Mouse (Mus musculus): ENCODE results near the gene Fam169b. TPM values are rescaled to one million over a fixed set of nuclear protein-coding genes. Genes with fewer than 3 reads are reported as not detected.

Fam169b gene
- total RNA-seq, 2 experiments from 2014 or later = 0.08 TPM; not detected in 1

- Histone ChIP-seq H3K4me3 (peak overlapping the region; percentile 58), H3K27ac (peak overlapping the region; percentile 67)
- intact Hi-C loops (cut with DNase I) = no loop called here
- no peak for TF ChIP-seq CTCF (IDR thresholded peaks at IDR 0.05)
- peak; percentile 75 for DNase-seq
Observed at GRCm38 (mm10) chr7:68318006-68318788, 44.6 kb downstream of the Fam169b start.

- peak overlapping the region; percentile 67; the same call in 1 of the 2 replicates for H3K27ac ChIP-seq
- DNase-seq = no peak
- no peak for TF ChIP-seq CTCF (IDR thresholded peaks at IDR 0.05)
- peak overlapping the region; percentile 58; the same call in 1 of the 2 replicates for H3K4me3 ChIP-seq
- intact Hi-C loops (cut with DNase I) = no loop called here
Observed at GRCm38 (mm10) chr7:68318979-68319378, 45.3 kb downstream of the Fam169b start.

- peak; percentile 31 for DNase-seq
- H3K4me3 ChIP-seq = peak overlapping the region; percentile 0; the same call in 1 of the 2 replicates
- no peak for TF ChIP-seq CTCF (IDR thresholded peaks at IDR 0.05)
- peak overlapping the region; percentile 29; the same call in 1 of the 2 replicates for H3K27ac ChIP-seq
- intact Hi-C loops (cut with DNase I) = no loop called here
Observed at GRCm38 (mm10) chr7:68320078-68320810, 46.6 kb downstream of the Fam169b start.

- DNase-seq = no peak
- Histone ChIP-seq H3K27ac (peak overlapping the region; percentile 48), H3K4me3 (no peak overlapping the region)
- TF ChIP-seq CTCF (IDR thresholded peaks at IDR 0.05) = no peak
- intact Hi-C loops (cut with DNase I) = no loop called here
Observed at GRCm38 (mm10) chr7:68323051-68323450, 49.4 kb downstream of the Fam169b start.

- Histone ChIP-seq H3K4me3 (no peak overlapping the region), H3K27ac (no peak overlapping the region)
- intact Hi-C loops (cut with DNase I) = no loop called here
- no peak for TF ChIP-seq CTCF (IDR thresholded peaks at IDR 0.05)
- no peak for DNase-seq
Observed at GRCm38 (mm10) chr7:68326190-68326722, 52.6 kb downstream of the Fam169b start.

- intact Hi-C loops (cut with DNase I) = no loop called here
- Histone ChIP-seq H3K27ac (no peak overlapping the region), H3K4me3 (no peak overlapping the region)
- no peak for TF ChIP-seq CTCF (IDR thresholded peaks at IDR 0.05)
- DNase-seq = no peak
Observed at GRCm38 (mm10) chr7:68329000-68329399, 55.4 kb downstream of the Fam169b start.

GRCm38 (mm10) chr7:68332799-68333198, 59.2 kb downstream of the Fam169b start:
- no peak overlapping the region for H3K4me3 ChIP-seq
- intact Hi-C loops (cut with DNase I) = no loop called here
- no peak for DNase-seq
- H3K27ac ChIP-seq = no peak overlapping the region
- TF ChIP-seq CTCF (IDR thresholded peaks at IDR 0.05) = no peak

- peak; percentile 36 for DNase-seq
- intact Hi-C loops (cut with DNase I) = no loop called here
- Histone ChIP-seq H3K27ac (no peak overlapping the region), H3K4me3 (no peak overlapping the region)
- no peak for TF ChIP-seq CTCF (IDR thresholded peaks at IDR 0.05)
Observed at GRCm38 (mm10) chr7:68337080-68337781, 63.6 kb downstream of the Fam169b start.

GRCm38 (mm10) chr7:68338680-68339079, 65.0 kb downstream of the Fam169b start:
- no peak for TF ChIP-seq CTCF (IDR thresholded peaks at IDR 0.05)
- DNase-seq = no peak
- H3K27ac ChIP-seq = no peak overlapping the region
- H3K4me3 ChIP-seq = no peak overlapping the region
- intact Hi-C loops (cut with DNase I) = no loop called here

- intact Hi-C loops (cut with DNase I) = no loop called here
- Histone ChIP-seq H3K4me3 (no peak overlapping the region), H3K27ac (no peak overlapping the region)
- TF ChIP-seq CTCF (IDR thresholded peaks at IDR 0.05) = no peak
- no peak for DNase-seq
Observed at GRCm38 (mm10) chr7:68344561-68344960, 70.9 kb downstream of the Fam169b start.

GRCm38 (mm10) chr7:68345963-68346362, 72.3 kb downstream of the Fam169b start:
- no peak overlapping the region for H3K4me3 ChIP-seq
- no peak for TF ChIP-seq CTCF (IDR thresholded peaks at IDR 0.05)
- H3K27ac ChIP-seq = no peak overlapping the region
- intact Hi-C loops (cut with DNase I) = no loop called here
- no peak for DNase-seq

- H3K4me3 ChIP-seq = no peak overlapping the region
- TF ChIP-seq CTCF (IDR thresholded peaks at IDR 0.05) = no peak
- DNase-seq = no peak
- intact Hi-C loops (cut with DNase I) = loop anchor here (5.0 kb wide), 1 partner anchor 553 kb away; no protein-coding TSS in a partner anchor
- no peak overlapping the region for H3K27ac ChIP-seq
Observed at GRCm38 (mm10) chr7:68355325-68356076, 81.9 kb downstream of the Fam169b start.

Measured in gastrocnemius, adult 2 months (tissue).